Mouse (Mus musculus) R1 (cell line): ENCODE results near the gene Tmem120b.

Source experiments
- DNase-seq: peaks from one replicate; pipeline ENCODE4 v3.0.0-alpha.2; 2018; ENCODE audit warnings: low read depth, low spot score

Tmem120b gene

GRCm38 (mm10) chr5:123159446-123159845 is 91.2 kb downstream of the Tmem120b start:
- DNase-seq = no peak

- DNase-seq = no peak
Measured at GRCm38 (mm10) chr5:123159866-123160265, 91.7 kb downstream of the Tmem120b start.

DNA sequence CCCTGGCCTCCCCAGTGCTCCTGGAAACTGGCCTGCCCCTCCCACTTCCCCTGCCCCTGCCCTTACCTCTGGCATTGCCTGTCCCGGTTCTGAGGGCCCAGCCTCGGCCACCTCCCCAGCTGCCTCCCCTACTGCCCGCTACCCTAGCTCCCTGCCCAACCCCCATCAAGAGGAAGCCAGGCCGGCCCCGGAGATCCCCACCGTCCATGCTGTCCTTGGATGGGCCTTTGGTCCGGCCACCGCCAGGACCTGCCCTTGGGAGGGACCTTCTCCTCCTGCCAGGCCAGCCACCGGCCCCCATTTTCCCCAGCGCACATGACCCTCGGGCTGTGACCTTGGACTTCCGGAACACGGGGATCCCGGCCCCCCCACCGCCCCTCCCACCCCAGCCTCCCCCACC is 92.1 kb downstream of the Tmem120b start:
- DNase-seq = no peak

DNA sequence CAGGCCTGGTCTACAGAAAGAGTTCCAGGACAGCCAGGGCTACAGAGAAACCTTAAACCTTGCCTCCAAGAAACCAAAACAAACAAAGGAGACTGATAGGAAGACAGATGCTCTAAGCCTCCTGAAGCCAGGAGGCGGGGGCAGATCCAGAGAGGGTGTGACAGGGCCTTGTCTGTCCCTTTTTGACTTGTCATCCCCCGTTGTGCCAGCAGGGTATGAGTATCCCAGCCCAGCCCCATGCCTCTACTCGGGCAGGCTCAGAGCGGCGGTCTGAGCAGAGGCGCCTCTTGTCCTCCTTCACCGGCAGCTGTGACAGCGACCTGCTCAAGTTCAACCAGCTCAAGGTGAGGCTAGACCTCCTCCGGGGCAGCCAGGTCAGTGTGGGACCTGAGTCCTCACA is 94.7 kb downstream of the Tmem120b start:
- peak; percentile 81 for DNase-seq

- no peak for DNase-seq
Measured at GRCm38 (mm10) chr5:123166437-123166836, 98.2 kb downstream of the Tmem120b start.
